Mouse (Mus musculus): ENCODE data around the gene Mageb16.

Gene Mageb16

DNA sequence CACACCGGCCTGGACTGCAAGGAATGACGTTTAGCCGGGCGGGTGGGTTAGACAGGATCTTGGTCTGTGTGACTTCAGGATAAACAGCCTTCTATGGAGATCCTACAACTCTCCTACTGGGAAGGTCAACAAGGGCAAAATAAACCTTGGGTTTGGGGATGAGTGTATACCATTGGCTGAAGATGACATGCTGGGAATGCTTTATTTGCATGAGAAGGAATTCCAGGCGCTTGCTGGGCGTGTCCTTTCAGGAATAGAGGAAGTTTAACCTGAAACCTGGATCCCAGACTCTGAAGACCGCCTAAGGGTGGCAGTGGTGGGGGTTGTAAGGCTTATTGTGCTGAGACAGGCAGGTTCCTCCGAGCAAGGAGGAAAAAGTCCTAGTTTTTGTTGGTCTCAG is at the start of gene Mageb16:
Gene Mageb16 (minus strand): TSS at position 25 of the 400 bp plus-strand sequence.
- no peak for DNase-seq

DNA sequence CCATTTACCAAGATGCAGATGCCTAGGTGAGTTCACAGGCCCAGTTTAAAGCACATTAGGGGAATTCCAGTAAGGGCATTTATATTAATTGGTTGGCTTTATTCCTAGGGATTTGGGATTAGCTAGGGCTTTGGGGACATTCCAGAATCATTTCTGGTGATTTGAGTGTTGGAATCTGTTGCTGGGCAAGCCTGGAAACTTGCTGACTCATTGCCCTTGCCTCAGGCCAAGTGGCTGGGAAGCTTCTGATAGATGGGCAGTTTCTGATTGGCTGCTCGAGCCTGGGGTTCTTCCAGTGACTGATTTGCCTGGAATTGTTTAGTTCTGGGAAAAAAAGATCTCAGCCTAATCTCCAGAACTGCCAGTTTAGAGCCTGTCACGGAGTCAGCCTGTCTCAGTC is 20.1 kb downstream of the Mageb16 start:
- no peak for DNase-seq

DNA sequence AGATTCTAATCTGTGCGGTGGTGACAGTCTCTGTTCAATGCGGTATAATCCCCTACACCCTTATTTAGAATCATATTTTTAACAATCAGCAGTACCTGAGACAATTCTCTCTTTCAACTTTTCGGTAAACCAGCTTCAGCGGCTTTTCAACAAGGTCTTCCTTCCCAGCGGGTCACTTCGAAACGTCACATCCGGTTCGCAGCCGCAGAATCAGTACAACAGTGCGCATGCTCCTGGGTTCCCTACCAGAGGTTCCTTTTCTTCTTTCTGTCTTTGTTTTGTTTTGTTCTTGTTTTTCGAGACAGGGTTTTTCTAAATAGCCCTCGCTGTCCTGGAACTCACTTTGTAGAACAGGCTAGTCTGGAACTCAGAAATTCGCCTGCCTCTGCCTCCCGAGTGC is 35.8 kb downstream of the Mageb16 start:
- no peak for DNase-seq

DNA sequence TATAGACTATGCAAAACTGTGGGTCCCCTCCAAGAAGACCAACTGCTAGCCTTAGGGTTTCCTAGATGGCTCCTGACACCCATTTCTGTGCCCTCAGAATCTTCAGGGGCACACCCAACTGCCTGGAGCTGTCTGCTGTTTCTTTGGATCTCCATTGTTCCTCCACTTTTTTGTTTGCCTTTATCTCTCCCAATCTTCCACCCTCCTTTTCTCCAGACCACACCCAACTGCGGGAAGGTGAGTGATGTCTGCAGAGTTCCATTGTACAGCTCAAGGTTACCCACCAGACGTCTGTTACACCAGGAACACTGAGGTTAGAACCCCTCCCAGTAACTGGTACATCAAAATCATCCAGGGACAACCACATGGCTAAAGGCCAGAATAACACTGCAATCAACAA is 64.8 kb downstream of the Mageb16 start:
- DNase-seq = no peak

All from thymus, postnatal 14 days (tissue).